Mouse (Mus musculus) liver, embryonic 11.5 days (tissue): Measurements from ENCODE around the gene Npm1. TPM values are rescaled to one million over a fixed set of nuclear protein-coding genes. Genes with fewer than 3 reads are reported as not detected.
A peak's percentile ranks its signal among the peaks of the same experiment; 100 is the strongest.

Experiments
- ATAC-seq: fragments of 200-750 bp; cut with Nextera tagmentation; replicated peaks from 2 replicates; pipeline ENCODE4 v1.8.0; 2017; ENCODE audit warnings: moderate number of reproducible peaks, mild to moderate bottlenecking, moderate TSS enrichment, moderate library complexity; ENCODE audit not compliant: low FRiP score
- DNase-seq: peaks from one replicate; pipeline ENCODE4 v3.0.0-alpha.2; 2017; ENCODE audit warnings: low spot score
- H3K27ac ChIP-seq: fragments of 300-500 bp; sonication (generic); 2 replicates; pipeline ENCODE4 v1.5.1; 2014; ENCODE audit warnings: mild to moderate bottlenecking, low read depth, low read length, control low read depth
- H3K27me3 ChIP-seq: fragments of 300-500 bp; sonication (generic); replicated peaks from 2 replicates; pipeline ENCODE4 v1.6.1; 2014; ENCODE audit warnings: low read length, mixed read lengths; ENCODE audit not compliant: control insufficient read depth, insufficient read depth
- H3K36me3 ChIP-seq: fragments of 300-500 bp; sonication (generic); 2 replicates; pipeline ENCODE4 v1.6.1; 2014; ENCODE audit warnings: mild to moderate bottlenecking, low read length, moderate library complexity, mixed read lengths; ENCODE audit not compliant: control insufficient read depth, insufficient read depth
- H3K4me1 ChIP-seq: fragments of 300-500 bp; sonication (generic); replicated peaks from 2 replicates; pipeline ENCODE4 v1.6.1; 2014; ENCODE audit warnings: low read length, mixed read lengths; ENCODE audit not compliant: control insufficient read depth, insufficient read depth
- H3K4me2 ChIP-seq: fragments of 300-500 bp; sonication (generic); 2 replicates; pipeline ENCODE4 v1.6.1; 2014; ENCODE audit warnings: mild to moderate bottlenecking, control low read depth, moderate library complexity
- H3K4me3 ChIP-seq: fragments of 300-500 bp; sonication (generic); 2 replicates; pipeline ENCODE4 v1.5.1; 2014; ENCODE audit warnings: low read depth, low read length, control low read depth
- H3K9ac ChIP-seq: fragments of 300-500 bp; sonication (generic); 2 replicates; pipeline ENCODE4 v1.6.1; 2014; ENCODE audit warnings: low read depth, low read length, control low read depth
- H3K9me3 ChIP-seq: fragments of 300-500 bp; sonication (generic); 2 replicates; pipeline ENCODE4 v1.6.1; 2016; ENCODE audit warnings: low read length, inconsistent platforms, mixed read lengths; ENCODE audit not compliant: control insufficient read depth
- WGBS: fragments of 180-500 bp; shearing (Covaris S2); extraction: QIAGEN DNeasy Blood & Tissue Kit; methylation state at CpG from one replicate; pipeline ENCODE4 v1.1.7; 2014; 5-methylcytosine and 5-hydroxymethylcytosine counted together
- polyA plus RNA-seq: library from polyadenylated mRNA; unstranded; fragments of >200 nt; fragmentation: Nextera tagmentation; extraction: Ambion mirVana; gene quantifications from 2 replicates; pipeline ENCODE4 v1.2.1, GENCODE M21; 2014

Npm1 gene
- 1,827 and 1,921 TPM in 2 replicates for polyA plus RNA-seq

GRCm38 (mm10) chr11:33162998-33163506, at the start of gene Npm1:
Npm1 (minus strand) TSS chr11:33163206.
- ATAC-seq: peak; percentile 92
- DNase-seq: peak; percentile 99
- WGBS: 3% methylated on average over 49 of the region's 49 CpGs
- Histone ChIP-seq H3K36me3 (peaks cover 10% of the 10 kb centered on the region), H3K4me3 (peak within 1 kb of the TSS; percentile 98), H3K4me2 (peak within 1 kb of the TSS; percentile 78), H3K9ac (peak within 1 kb of the TSS; percentile 99), H3K27me3 (0 out of 2 replicates have a peak, but pooled peaks cover 3% of the 10 kb centered on the region), H3K27ac (peak within 1 kb of the TSS; percentile 92), H3K9me3 (no peaks in the 10 kb centered on the region), H3K4me1 (peaks cover 5% of the 10 kb centered on the region; the same call in 1 of the 2 replicates)

GRCm38 (mm10) chr11:33207411-33207810, 44.4 kb upstream of the Npm1 start:
- H3K9ac ChIP-seq: no peak overlapping the region
- no peak overlapping the region for H3K27ac ChIP-seq
- WGBS: 71% methylated on average over 2 of the region's 2 CpGs
- no peaks in the 10 kb centered on the region for H3K9me3 ChIP-seq
- peaks cover 56% of the 10 kb centered on the region for H3K27me3 ChIP-seq
- peaks cover 11% of the 10 kb centered on the region; the same call in 1 of the 2 replicates for H3K4me1 ChIP-seq
- H3K4me2 ChIP-seq: no peak overlapping the region
- no peaks in the 10 kb centered on the region for H3K36me3 ChIP-seq
- H3K4me3 ChIP-seq: no peak overlapping the region
- DNase-seq: no peak
- ATAC-seq: no peak

GRCm38 (mm10) chr11:33204966-33205365, 42.0 kb upstream of the Npm1 start:
- Histone ChIP-seq H3K4me2 (no peak overlapping the region), H3K9me3 (no peaks in the 10 kb centered on the region), H3K36me3 (no peaks in the 10 kb centered on the region), H3K27me3 (peaks cover 81% of the 10 kb centered on the region), H3K27ac (no peak overlapping the region), H3K4me1 (peaks cover 16% of the 10 kb centered on the region; the same call in 1 of the 2 replicates), H3K4me3 (no peak overlapping the region), H3K9ac (no peak overlapping the region)
- 12% methylated on average over 3 of the region's 3 CpGs for WGBS
- ATAC-seq: no peak
- DNase-seq: no peak

- Histone ChIP-seq H3K4me2 (no peak overlapping the region), H3K27ac (no peak overlapping the region), H3K4me3 (no peak overlapping the region), H3K9me3 (no peaks in the 10 kb centered on the region), H3K27me3 (peaks cover 87% of the 10 kb centered on the region), H3K9ac (no peak overlapping the region), H3K36me3 (no peaks in the 10 kb centered on the region), H3K4me1 (peaks cover 16% of the 10 kb centered on the region; the same call in 1 of the 2 replicates)
- under 1% methylated on average over 18 of the region's 18 CpGs for WGBS
- no peak for ATAC-seq
- DNase-seq: no peak
These were observed 41.3 kb upstream of the Npm1 start for GRCm38 (mm10) chr11:33204329-33204705.

GRCm38 (mm10) chr11:33203383-33204328, 40.6 kb upstream of the Npm1 start, which contains the start of gene Tlx3:
Tlx3 (minus strand) TSS chr11:33203589.
- H3K27ac ChIP-seq: no peak within 1 kb of the TSS
- no peaks in the 10 kb centered on the region for H3K36me3 ChIP-seq
- H3K4me3 ChIP-seq: peak within 1 kb of the TSS; percentile 35
- H3K4me1 ChIP-seq: peaks cover 16% of the 10 kb centered on the region; the same call in 1 of the 2 replicates
- H3K4me2 ChIP-seq: peak within 1 kb of the TSS; percentile 56
- H3K9me3 ChIP-seq: no peaks in the 10 kb centered on the region
- peak; percentile 52 for DNase-seq
- under 1% methylated on average over 79 of the region's 81 CpGs for WGBS
- ATAC-seq: 0 out of 2 replicates have a peak, but pooled peaks have one; percentile 22
- H3K27me3 ChIP-seq: peaks cover 94% of the 10 kb centered on the region
- H3K9ac ChIP-seq: no peak within 1 kb of the TSS

GRCm38 (mm10) chr11:33202972-33203371, 40.0 kb upstream of the Npm1 start:
- Histone ChIP-seq H3K9ac (no peak overlapping the region), H3K27ac (no peak overlapping the region), H3K27me3 (peaks cover 99% of the 10 kb centered on the region), H3K4me2 (peak overlapping the region; percentile 56), H3K4me1 (peaks cover 16% of the 10 kb centered on the region; the same call in 1 of the 2 replicates), H3K4me3 (peak overlapping the region; percentile 35), H3K9me3 (no peaks in the 10 kb centered on the region), H3K36me3 (no peaks in the 10 kb centered on the region)
- WGBS: under 1% methylated on average over 40 of the region's 47 CpGs
- 0 out of 2 replicates have a peak, but pooled peaks have one; percentile 5 for ATAC-seq
- peak; percentile 41 for DNase-seq

GRCm38 (mm10) chr11:33202296-33202695, 39.3 kb upstream of the Npm1 start:
- no peak overlapping the region; the same call in 1 of the 2 replicates for H3K4me3 ChIP-seq
- DNase-seq: no peak
- H3K9ac ChIP-seq: no peak overlapping the region
- no peaks in the 10 kb centered on the region for H3K9me3 ChIP-seq
- peaks cover 16% of the 10 kb centered on the region; the same call in 1 of the 2 replicates for H3K4me1 ChIP-seq
- no peaks in the 10 kb centered on the region for H3K36me3 ChIP-seq
- ATAC-seq: no peak; the same call in 1 of the 2 replicates
- no peak overlapping the region for H3K4me2 ChIP-seq
- H3K27me3 ChIP-seq: peaks cover 100% of the 10 kb centered on the region
- WGBS: 6% methylated on average over 37 of the region's 37 CpGs
- no peak overlapping the region for H3K27ac ChIP-seq

GRCm38 (mm10) chr11:33201626-33202010, 38.6 kb upstream of the Npm1 start:
- Histone ChIP-seq H3K27ac (no peak overlapping the region), H3K9ac (no peak overlapping the region), H3K4me3 (peak overlapping the region; percentile 35; the same call in 1 of the 2 replicates), H3K4me2 (peak overlapping the region; percentile 49; the same call in 1 of the 2 replicates), H3K36me3 (no peaks in the 10 kb centered on the region), H3K9me3 (no peaks in the 10 kb centered on the region), H3K4me1 (peaks cover 16% of the 10 kb centered on the region; the same call in 1 of the 2 replicates), H3K27me3 (peaks cover 100% of the 10 kb centered on the region)
- 5% methylated on average over 19 of the region's 19 CpGs for WGBS
- DNase-seq (no peak), ATAC-seq (no peak)
